Mouse (Mus musculus) limb, embryonic 11.5 days (tissue): ENCODE measurements around the gene Olfr1368. TPM values are rescaled to one million over a fixed set of nuclear protein-coding genes. Genes with fewer than 3 reads are reported as not detected.
A peak's percentile ranks its signal among the peaks of the same experiment; 100 is the strongest.

Source experiments
- ATAC-seq: fragments of 200-750 bp; cut with Nextera tagmentation; 2 replicates; pipeline ENCODE4 v1.8.0; 2017; ENCODE audit warnings: low read depth; ENCODE audit not compliant: insufficient number of reproducible peaks, low FRiP score, low TSS enrichment
- DNase-seq: peaks from one replicate; pipeline ENCODE4 v3.0.0-alpha.2; 2015; ENCODE audit warnings: low spot score
- H3K27ac ChIP-seq: fragments of 300-500 bp; sonication (generic); replicated peaks from 2 replicates; pipeline ENCODE4 v1.5.1; 2014; ENCODE audit warnings: low read depth, mild to moderate bottlenecking, low read length
- H3K27me3 ChIP-seq: fragments of 300-500 bp; sonication (generic); 2 replicates; pipeline ENCODE4 v1.6.1; 2014; ENCODE audit warnings: mild to moderate bottlenecking, low read length, mixed read lengths; ENCODE audit not compliant: control insufficient read depth, insufficient read depth
- H3K36me3 ChIP-seq: fragments of 300-500 bp; sonication (generic); 2 replicates; pipeline ENCODE4 v1.6.1; 2014; ENCODE audit warnings: mild to moderate bottlenecking, low read length, moderate library complexity, mixed read lengths; ENCODE audit not compliant: control insufficient read depth, insufficient read depth
- H3K4me1 ChIP-seq: fragments of 300-500 bp; sonication (generic); 2 replicates; pipeline ENCODE4 v1.6.1; 2014; ENCODE audit warnings: low read length, mixed read lengths; ENCODE audit not compliant: control insufficient read depth, insufficient read depth
- H3K4me2 ChIP-seq: fragments of 300-500 bp; sonication (generic); 2 replicates; pipeline ENCODE4 v1.6.1; 2014; ENCODE audit warnings: low read depth, mild to moderate bottlenecking, moderate library complexity; ENCODE audit not compliant: severe bottlenecking
- H3K4me3 ChIP-seq: fragments of 300-500 bp; sonication (generic); 2 replicates; pipeline ENCODE4 v1.5.1; 2014; ENCODE audit warnings: low read depth, low read length
- H3K9ac ChIP-seq: fragments of 300-500 bp; sonication (generic); 2 replicates; pipeline ENCODE4 v1.6.1; 2014; ENCODE audit warnings: mild to moderate bottlenecking, low read length
- H3K9me3 ChIP-seq: fragments of 300-500 bp; sonication (generic); 2 replicates; pipeline ENCODE4 v1.6.1; 2016; ENCODE audit warnings: low read length; ENCODE audit not compliant: control insufficient read depth
- WGBS: fragments of 180-500 bp; shearing (Covaris S2); extraction: QIAGEN DNeasy Blood & Tissue Kit; methylation state at CpG from one replicate; pipeline ENCODE4 v1.1.7; 2014; 5-methylcytosine and 5-hydroxymethylcytosine counted together
- polyA plus RNA-seq: library from polyadenylated mRNA; unstranded; fragments of >200 nt; fragmentation: Nextera tagmentation; extraction: Ambion mirVana; gene quantifications from 2 replicates; pipeline ENCODE4 v1.2.1, GENCODE M21; 2014

The Olfr1368 gene
- polyA plus RNA-seq, 1 experiment from 2014 or later: not detected

GRCm38 (mm10) chr13:21178364-21178763 is 32.7 kb upstream of the Olfr1368 start:
- Histone ChIP-seq H3K27ac (no peak overlapping the region), H3K4me2 (no peak overlapping the region), H3K4me1 (peaks cover 15% of the 10 kb centered on the region), H3K9ac (no peak overlapping the region), H3K4me3 (no peak overlapping the region), H3K27me3 (no peaks in the 10 kb centered on the region), H3K9me3 (no peaks in the 10 kb centered on the region), H3K36me3 (peaks cover 12% of the 10 kb centered on the region; the same call in 1 of the 2 replicates)
- ATAC-seq (no peak), DNase-seq (no peak)
- 83% methylated on average over 5 of the region's 5 CpGs for WGBS

- peaks cover 14% of the 10 kb centered on the region for H3K4me1 ChIP-seq
- no peak overlapping the region for H3K9ac ChIP-seq
- H3K4me3 ChIP-seq: no peak overlapping the region
- H3K27ac ChIP-seq: no peak overlapping the region
- ATAC-seq (no peak), DNase-seq (no peak)
- H3K36me3 ChIP-seq: peaks cover 8% of the 10 kb centered on the region; the same call in 1 of the 2 replicates
- no peaks in the 10 kb centered on the region for H3K27me3 ChIP-seq
- no peaks in the 10 kb centered on the region for H3K9me3 ChIP-seq
- no peak overlapping the region for H3K4me2 ChIP-seq
- WGBS: 68% methylated on average over 5 of the region's 5 CpGs
Measured at GRCm38 (mm10) chr13:21177657-21178056, 32.0 kb upstream of the Olfr1368 start.

- H3K4me3 ChIP-seq: no peak overlapping the region
- no peaks in the 10 kb centered on the region for H3K9me3 ChIP-seq
- H3K27ac ChIP-seq: no peak overlapping the region
- ATAC-seq (no peak), DNase-seq (no peak)
- peaks cover 5% of the 10 kb centered on the region for H3K4me1 ChIP-seq
- no peak overlapping the region for H3K9ac ChIP-seq
- H3K36me3 ChIP-seq: no peaks in the 10 kb centered on the region
- WGBS: 69% methylated on average over 10 of the region's 11 CpGs
- H3K4me2 ChIP-seq: no peak overlapping the region
- H3K27me3 ChIP-seq: no peaks in the 10 kb centered on the region
Measured at GRCm38 (mm10) chr13:21176733-21177132, 31.1 kb upstream of the Olfr1368 start.

GRCm38 (mm10) chr13:21173072-21173471 is 27.4 kb upstream of the Olfr1368 start:
- no peaks in the 10 kb centered on the region for H3K9me3 ChIP-seq
- no peak overlapping the region for H3K9ac ChIP-seq
- no peaks in the 10 kb centered on the region for H3K36me3 ChIP-seq
- peaks cover 4% of the 10 kb centered on the region; the same call in 1 of the 2 replicates for H3K4me1 ChIP-seq
- under 1% methylated on average over 11 of the region's 11 CpGs for WGBS
- ATAC-seq (no peak), DNase-seq (peak; percentile 86)
- no peak overlapping the region for H3K27ac ChIP-seq
- no peaks in the 10 kb centered on the region for H3K27me3 ChIP-seq
- H3K4me3 ChIP-seq: peak overlapping the region; percentile 29
- H3K4me2 ChIP-seq: peak overlapping the region; percentile 42

- no peaks in the 10 kb centered on the region for H3K36me3 ChIP-seq
- H3K4me2 ChIP-seq: peak overlapping the region; percentile 53
- peak overlapping the region; percentile 41 for H3K4me3 ChIP-seq
- no peaks in the 10 kb centered on the region for H3K9me3 ChIP-seq
- peaks cover 4% of the 10 kb centered on the region; the same call in 1 of the 2 replicates for H3K4me1 ChIP-seq
- DNase-seq: peak; percentile 88
- H3K27me3 ChIP-seq: no peaks in the 10 kb centered on the region
- H3K27ac ChIP-seq: no peak overlapping the region
- under 1% methylated on average over 16 of the region's 16 CpGs for WGBS
- ATAC-seq: peak; percentile 56; the same call in 1 of the 2 replicates
- H3K9ac ChIP-seq: no peak overlapping the region
Measured at GRCm38 (mm10) chr13:21172241-21173027, 26.8 kb upstream of the Olfr1368 start.

- peaks cover 4% of the 10 kb centered on the region; the same call in 1 of the 2 replicates for H3K4me1 ChIP-seq
- H3K36me3 ChIP-seq: no peaks in the 10 kb centered on the region
- WGBS: 0% methylated on average over 12 of the region's 12 CpGs
- no peaks in the 10 kb centered on the region for H3K27me3 ChIP-seq
- H3K4me2 ChIP-seq: peak overlapping the region; percentile 53
- peak overlapping the region; percentile 41 for H3K4me3 ChIP-seq
- H3K9ac ChIP-seq: 0 out of 2 replicates have a peak overlapping the region, but pooled peaks have one; percentile 2
- H3K9me3 ChIP-seq: no peaks in the 10 kb centered on the region
- DNase-seq: peak; percentile 66
- ATAC-seq: no peak
- H3K27ac ChIP-seq: no peak overlapping the region
Measured at GRCm38 (mm10) chr13:21171600-21172150, 26.0 kb upstream of the Olfr1368 start.

GRCm38 (mm10) chr13:21171156-21171530 is 25.5 kb upstream of the Olfr1368 start:
- H3K4me3 ChIP-seq: peak overlapping the region; percentile 41
- ATAC-seq (no peak), DNase-seq (peak; percentile 52)
- no peaks in the 10 kb centered on the region for H3K36me3 ChIP-seq
- H3K9me3 ChIP-seq: no peaks in the 10 kb centered on the region
- no peaks in the 10 kb centered on the region for H3K27me3 ChIP-seq
- H3K27ac ChIP-seq: no peak overlapping the region
- H3K4me1 ChIP-seq: peaks cover 4% of the 10 kb centered on the region; the same call in 1 of the 2 replicates
- H3K4me2 ChIP-seq: peak overlapping the region; percentile 53
- peak overlapping the region; percentile 32; the same call in 1 of the 2 replicates for H3K9ac ChIP-seq
- 7% methylated on average over 15 of the region's 15 CpGs for WGBS

- Histone ChIP-seq H3K9ac (peak overlapping the region; percentile 32; the same call in 1 of the 2 replicates), H3K27ac (no peak overlapping the region), H3K4me2 (peak overlapping the region; percentile 53), H3K9me3 (no peaks in the 10 kb centered on the region), H3K27me3 (no peaks in the 10 kb centered on the region), H3K4me3 (peak overlapping the region; percentile 41), H3K36me3 (no peaks in the 10 kb centered on the region), H3K4me1 (peaks cover 4% of the 10 kb centered on the region; the same call in 1 of the 2 replicates)
- 33% methylated on average over 17 of the region's 17 CpGs for WGBS
- ATAC-seq: no peak
- DNase-seq: no peak
Measured at GRCm38 (mm10) chr13:21170431-21171155, 24.9 kb upstream of the Olfr1368 start.
